Mouse (Mus musculus) neural tube, embryonic 10.5 days (tissue): Measurements from ENCODE around the gene 9130023H24Rik.

ENCODE experiments used
- DNase-seq: peaks from one replicate; pipeline ENCODE4 v3.0.0-alpha.2; 2017; ENCODE audit warnings: low spot score; ENCODE audit errors: extremely low spot score

The 9130023H24Rik gene

DNA sequence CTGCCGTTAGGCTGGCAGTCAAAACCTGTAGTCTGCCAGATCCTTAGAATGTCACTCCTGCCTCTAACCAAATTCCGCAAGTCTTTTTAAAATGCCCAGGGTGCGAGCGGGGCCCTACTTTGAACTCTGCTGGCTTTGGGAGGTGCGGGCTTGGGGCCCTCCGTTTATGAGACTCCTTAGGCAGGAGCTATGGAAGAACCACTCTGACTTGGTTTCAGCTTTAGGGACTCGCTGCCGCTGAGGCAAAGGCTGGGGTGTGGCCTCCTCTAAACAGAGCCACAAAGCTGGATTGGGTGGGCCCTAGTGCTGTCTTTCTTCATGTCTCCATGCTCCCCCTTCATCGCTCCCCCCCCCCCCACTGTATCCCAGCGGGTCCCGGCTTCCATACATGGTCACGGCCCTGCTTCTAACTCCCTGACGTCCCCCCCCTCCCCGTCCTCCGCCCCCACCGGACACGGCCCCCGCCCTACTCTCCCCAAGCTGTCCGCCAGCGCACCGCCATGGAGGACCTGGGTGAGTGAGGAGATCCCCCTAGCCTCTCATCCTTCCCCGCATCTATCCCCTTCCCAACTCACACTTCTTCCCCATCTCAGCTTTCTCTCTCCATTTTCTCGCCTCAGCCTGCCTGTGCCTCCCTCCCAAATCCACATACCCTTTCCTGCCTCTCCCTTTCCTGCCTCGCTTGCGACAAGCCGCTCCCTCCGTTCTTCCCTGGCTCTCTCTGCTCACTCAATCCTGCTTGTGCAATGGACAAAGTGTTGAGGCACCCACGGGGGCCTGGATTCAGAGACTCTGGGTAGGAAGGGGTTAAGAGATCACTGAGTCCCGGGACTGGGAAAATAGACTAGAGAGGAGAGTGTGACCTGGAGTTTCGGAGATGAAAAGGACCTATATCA, 8.9 kb upstream of the 9130023H24Rik start, which contains the start of gene Tgfb1i1:
Gene Tgfb1i1, plus strand, starts transcription at position 317 of the 896 bp plus-strand sequence.
- DNase-seq, result peak; percentile 63

DNA sequence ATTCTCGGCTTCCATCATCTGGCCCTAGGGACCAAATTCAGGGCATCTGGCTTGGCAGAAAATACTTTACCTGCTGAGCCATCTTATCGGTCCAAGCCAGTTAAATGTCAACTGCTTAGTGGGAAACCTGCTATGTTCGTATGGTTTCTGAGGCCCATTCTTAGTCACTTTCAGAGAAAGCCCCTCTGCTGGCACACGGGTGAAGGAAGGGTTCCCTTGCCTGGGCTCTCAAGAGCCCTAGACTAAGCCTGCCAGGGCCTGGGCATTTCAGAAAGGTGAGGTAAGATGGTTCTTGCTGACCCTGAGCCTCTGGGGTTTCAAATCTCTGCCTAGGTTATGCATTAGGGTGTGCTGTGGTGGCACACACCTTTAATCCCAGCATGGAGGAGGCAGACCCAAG, 7.7 kb upstream of the 9130023H24Rik start:
- no peak for DNase-seq

DNA sequence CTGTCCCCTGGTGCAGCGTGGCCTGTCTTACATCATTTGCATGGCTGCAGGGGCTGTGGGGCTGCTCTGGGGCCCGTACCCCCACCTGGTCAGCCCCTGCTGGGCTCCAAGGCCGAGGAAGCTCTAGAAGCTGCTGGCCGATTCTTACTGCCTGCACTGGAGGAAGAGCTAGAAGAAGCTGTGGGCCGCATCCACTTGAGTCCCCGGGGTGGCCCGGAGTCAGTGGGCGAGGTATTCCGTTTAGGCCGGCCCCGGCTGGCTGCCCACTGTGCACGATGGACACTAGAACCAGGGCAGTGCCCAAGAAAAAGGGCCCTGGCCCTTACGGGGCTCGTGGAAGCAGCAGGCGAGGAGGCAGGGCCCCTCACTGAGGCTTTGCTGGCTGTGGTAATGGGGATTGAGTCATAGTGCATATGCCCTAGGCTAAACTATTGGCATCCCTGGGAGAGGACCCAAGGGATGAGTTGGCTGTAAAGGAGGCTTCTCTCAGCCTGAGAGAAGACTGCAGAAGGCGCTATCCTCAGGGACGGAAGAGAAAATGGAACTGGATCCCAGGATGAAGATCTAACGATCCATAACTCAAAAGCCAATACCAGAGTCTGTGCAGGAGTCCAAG, 6.7 kb upstream of the 9130023H24Rik start:
- DNase-seq, result no peak

DNA sequence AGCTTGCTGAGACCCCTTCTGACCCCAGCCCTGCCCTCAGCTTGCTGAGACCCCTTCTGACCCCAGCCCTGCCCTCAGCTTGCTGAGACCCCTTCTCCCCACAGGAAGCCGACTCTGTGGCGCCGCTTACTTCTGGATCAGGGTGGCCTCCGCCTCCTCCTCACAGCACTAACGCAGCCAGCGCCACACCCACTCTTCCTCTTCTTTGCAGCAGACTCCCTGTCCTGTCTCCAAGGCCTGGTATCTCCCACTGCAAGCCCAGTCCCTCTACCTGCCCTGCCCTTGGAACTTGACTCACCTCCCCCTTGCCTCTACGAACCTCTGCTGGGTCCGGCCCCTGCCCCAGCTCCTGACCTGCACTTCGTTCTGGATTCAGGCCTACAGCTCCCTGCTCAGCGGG, 6.1 kb upstream of the 9130023H24Rik start:
- no peak for DNase-seq

DNA sequence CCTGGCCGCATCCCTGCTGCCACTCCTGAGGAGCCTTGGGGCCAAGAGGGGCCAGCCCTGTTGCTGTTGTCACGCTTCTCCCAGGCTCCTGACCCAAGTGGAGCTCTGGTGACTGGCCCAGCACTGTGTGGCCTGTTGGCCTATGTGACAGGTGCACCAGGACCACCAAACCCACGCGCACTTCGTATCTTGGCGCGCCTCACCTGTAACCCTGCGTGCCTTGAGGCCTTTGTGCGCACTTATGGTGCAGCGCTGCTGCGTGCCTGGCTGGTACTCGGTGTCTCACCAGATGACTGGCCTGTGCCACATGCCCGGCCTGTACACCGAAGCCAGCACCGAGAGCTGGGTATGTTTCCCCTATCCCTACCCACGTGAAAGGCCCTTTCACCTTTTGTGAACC, 4.5 kb upstream of the 9130023H24Rik start:
- DNase-seq, result no peak

DNA sequence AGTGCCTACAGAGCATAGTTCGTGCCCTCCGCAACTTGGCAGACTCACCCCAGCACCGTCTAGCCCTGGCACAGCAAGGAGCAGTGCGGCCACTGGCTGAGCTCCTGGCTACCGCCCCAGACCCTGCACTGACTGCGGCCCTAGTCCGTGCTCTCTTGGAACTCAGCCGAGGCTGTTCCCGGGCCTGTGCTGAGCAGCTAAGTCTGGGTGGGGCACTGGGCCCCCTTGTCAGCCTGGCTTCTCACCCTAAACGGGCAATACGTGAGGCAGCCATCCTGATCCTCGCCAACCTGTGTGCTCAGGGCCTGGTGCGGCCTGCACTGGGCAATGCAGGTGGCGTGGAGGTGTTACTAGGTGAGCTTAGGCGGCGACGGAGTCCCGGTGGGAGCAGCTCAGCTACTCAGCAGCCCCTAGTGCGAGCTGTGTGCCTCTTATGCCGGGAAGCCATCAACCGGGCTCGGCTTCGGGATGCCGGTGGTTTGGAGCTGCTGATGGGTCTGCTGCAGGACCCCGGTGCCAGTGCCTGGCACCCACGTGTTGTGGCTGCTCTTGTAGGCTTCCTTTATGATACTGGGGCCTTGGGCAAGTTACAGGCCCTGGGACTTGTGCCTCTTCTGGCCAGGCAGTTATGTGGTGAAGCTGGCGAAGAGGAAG, 2.4 kb upstream of the 9130023H24Rik start:
- no peak for DNase-seq

DNA sequence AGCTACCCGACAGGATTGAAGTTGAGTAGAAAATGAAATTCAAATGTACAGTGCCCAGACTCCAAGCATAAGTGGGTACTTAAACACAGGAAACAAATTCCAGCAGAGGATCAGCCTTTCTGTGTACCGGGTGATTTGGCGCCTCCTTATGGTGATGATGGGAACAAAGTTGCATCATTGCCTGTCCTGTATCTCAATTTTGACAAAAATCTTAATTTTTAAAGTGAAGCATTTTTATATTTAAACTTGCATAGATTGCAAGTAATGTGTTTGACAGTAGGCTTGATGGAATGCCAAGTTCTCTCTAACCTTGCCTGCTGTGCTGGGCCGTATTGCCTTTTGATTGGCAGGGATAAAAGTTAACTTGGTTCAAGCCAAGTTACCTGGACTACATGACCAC, 1.2 kb upstream of the 9130023H24Rik start:
- DNase-seq, result no peak

DNA sequence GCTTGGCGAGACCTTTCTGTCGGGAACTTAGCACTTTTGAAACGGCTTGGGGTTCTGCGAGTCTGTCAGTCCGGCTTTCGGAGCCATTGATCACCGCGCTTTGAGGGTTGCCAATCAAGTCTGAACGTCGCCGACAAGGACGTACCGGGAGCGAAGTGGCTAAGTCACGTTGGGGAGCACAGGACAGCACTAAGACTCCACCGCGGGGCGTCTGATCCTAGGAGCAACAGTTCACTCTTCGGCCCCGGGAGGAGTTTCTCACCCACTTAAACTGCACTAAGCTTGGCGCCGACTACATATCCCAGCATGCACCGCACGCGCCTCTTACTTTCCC, 271 bp downstream of the 9130023H24Rik start:
- no peak for DNase-seq

DNA sequence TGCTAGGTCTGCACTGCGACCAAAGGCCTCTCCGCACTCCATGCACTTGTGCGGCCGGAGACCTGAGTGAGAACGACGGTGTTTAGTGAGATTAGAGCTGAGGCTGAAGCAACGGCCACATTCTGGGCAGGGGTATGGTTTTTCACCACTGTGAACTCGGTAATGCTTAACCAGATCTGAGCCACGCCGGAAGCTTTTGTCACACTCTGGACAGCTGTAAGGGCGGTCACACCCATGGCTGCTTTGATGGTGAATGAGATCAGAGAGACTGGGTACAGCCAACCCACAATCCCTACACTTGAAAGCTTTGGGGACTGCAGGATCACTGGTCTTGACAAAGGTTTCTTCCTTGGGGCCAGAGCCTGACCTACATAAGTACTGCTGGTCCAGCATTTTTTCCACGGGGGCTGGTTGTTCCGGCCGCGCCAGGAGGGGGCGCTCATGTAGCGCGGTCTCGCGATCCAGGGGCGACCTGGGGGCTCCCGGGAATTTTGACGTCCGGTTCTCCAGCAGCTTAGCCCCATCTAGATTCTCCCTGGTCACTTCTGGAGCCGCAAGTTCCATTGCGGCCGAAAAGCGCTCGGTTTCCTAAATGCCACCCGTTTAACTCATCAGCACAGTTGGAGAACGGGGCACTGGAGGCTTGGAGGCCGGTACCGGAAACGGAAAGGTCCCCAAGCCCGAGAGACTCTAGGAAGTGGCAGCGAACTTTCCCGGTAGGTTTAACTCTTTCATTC, 807 bp downstream of the 9130023H24Rik start, which contains the start of gene Armc5:
Gene Armc5, plus strand, starts transcription at position 487 of the 737 bp plus-strand sequence.
- DNase-seq, result peak; percentile 91

DNA sequence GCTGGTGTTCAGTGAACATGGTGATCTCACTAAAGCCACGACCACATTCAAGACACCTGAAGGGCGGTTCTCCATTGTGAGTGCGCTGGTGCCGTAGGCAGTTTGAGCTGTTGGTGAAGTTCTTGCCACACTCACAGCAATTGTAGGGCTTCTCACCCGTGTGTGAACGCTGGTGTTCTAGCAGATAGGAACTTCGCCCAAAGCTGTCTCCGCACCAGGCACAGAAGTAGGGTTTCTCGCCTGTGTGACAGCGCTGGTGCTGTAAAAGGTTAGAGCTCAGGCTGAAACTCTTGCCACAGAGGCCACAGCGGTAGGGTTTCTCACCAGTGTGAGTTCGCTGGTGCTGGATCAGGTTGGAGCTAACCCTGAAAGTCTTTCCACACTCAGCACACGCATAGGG, 1.4 kb downstream of the 9130023H24Rik start:
- DNase-seq, result no peak

DNA sequence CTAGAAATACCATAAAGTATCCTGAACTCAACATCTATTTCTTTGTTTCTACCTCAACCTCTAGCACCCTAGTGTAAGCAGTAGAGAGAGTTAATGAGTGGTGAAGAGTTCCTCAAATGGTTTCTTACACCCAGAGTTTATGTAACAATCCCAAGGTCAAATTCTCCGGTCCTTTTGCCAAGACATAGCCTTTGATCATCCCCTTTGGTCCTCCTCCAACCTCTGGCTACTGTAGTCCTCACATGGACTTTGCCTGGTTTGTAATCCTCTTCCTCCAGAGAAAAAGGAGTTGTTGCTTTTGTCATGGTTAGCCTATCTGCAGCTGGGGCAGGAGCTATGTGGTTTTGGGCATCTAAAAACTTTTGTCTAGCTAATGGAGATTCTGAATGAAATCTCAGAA, 2.4 kb downstream of the 9130023H24Rik start:
- DNase-seq, result no peak

DNA sequence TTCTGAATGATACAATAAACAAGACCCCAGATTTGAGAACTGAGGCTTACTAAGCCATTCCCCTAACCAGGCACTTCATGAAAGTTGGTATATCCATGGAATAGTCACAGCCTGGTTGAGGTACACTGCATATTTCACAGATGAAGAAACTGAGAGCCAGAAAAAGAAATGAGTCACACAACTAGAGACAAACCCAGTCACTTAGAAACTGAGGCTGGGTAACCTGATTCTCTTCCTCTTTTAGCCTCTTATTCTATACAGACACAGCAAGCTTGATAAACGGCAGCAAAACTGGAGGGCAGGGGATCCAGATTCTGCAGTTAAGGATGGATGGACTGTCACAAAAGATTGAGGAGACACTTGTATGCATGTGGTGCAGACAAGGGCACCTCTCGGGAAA, 3.0 kb downstream of the 9130023H24Rik start:
- DNase-seq, result no peak

DNA sequence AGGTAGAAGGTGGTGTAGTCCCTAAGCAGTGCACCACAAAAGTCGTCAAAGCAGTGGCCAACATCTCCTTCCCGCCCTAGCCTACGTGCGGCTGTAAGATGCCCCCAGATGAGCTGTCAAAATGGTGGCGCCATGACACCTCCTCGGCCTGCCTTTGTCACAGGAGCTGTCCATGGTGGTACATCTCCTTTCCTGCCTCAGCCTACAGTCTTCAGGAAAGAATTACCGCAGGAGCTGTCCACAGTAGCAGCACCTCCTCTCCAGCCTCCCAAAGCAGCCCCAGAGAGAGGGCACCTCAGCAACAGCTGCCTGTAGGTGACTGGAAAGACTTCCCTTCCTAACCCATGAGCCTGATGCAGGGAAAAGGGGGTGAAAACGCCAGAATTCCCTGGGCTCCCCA, 6.1 kb downstream of the 9130023H24Rik start:
- DNase-seq, result no peak

DNA sequence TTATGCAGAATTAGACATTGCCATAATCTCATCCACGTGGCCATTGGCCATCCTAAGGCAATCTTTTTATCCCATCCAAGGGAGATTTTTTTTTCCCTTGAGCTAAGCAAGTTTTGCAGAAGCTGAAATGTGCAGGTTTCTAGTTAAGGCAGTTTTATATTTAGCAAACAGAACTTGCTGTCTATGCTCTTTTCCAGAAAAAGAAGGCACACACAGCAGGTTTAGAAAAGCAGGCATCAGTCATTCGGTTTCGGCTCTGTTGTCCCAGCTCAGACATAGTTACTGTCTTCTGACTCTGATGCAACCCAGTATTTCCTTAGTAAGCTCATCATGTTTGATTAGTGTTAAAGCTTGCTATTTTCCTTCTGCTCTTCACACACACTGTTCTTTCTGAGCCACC, 16.9 kb downstream of the 9130023H24Rik start:
- no peak for DNase-seq

DNA sequence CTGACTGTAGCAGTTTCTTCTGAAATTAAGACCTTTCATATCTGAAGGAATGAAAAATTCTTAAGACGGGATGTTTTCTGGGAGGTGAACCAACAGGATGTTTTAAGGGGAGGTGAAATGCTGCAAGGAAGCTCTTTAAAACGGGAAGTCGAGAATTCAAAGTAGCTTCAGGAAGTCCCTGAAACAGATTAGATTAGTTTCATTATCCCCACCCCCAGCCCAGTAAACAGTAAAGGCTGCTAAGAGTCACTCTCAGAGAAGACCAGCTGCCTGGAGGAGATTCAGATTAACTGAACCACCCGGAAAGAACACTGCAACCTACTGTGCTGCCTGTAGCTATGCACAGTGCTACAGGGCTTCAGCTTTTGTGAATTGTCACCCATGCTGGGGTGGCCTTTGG, 17.9 kb downstream of the 9130023H24Rik start:
- no peak for DNase-seq

DNA sequence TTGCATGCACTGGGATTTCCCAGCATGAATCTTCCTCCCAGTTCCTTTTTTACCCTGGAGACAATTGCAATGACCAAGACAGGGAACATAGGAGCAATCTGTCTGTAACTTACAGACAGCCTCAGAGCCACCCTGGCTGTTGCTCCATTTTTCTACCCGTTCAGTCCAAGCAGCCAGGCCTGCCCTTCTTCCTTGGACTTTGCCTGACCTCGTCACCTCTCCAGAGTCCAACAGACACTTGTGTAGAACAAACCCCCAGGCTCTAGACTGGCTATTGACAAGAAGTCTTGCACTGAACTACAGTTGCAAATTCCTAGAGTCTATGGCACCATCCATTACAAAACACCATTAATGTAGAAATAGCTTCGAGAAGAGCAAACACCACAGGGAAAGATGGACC, 28.0 kb downstream of the 9130023H24Rik start:
- no peak for DNase-seq

DNA sequence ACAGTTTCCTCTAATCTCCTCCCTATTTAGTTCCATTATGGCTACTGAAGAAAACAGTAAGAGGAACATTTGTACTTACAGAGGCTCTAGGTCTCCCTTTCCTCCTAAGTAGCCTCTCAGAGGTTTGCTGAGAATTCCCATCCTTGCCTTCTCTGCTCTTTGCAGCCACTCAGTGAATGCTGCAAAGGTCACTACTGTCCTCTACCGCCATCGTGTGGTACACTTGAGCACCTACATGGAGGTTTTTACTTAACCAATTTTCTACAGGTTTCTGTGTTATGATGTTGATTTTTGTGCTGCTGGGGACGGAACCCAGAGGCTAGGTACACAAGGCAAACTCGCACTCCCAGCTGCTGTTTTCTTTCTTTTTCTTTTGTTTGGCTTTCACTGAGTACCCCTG, 29.6 kb downstream of the 9130023H24Rik start:
- peak; percentile 51 for DNase-seq

DNA sequence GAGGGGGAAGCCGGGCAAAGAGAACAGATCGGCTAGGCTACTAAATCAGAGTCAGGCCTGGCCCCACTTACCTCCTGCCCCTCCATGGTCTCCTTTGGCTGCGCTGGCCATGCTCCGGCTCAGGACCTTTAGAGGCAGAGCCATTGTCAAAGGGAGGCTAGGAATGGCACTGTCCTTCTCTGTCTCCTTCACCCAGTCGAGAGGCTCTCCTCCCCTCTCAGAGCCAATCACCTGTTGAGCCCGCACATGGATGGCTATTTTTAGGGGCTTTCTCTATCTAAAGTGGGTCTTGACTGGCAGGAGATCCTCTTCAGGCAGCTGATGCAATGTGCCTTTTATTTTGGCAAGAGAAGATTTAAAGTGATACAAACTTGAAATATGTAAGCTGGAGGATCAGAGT, 31.7 kb downstream of the 9130023H24Rik start, which contains the start of gene Cox6a2:
Gene Cox6a2, minus strand, starts transcription at position 236 of the 400 bp plus-strand sequence.
- no peak for DNase-seq

DNA sequence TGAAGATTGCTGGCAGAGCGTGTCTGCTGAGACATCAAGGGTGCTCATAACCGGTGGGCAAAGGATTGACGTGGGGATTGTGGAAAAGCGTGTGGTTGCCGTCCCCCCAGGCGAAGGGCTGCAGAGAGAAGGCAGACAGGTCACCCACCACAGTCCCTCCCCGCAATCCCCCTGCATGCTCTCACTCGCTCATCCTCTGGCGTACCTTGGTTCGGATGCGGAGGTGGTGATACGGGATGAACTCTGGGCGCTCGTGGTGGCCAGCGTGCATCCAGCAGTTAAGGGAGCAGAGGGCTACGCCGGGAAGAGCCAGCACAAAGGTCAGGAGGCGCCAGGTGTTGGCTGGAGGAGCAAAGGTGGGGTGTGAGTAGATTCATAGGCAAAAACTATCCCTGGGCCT, 32.1 kb downstream of the 9130023H24Rik start:
- DNase-seq, result no peak

DNA sequence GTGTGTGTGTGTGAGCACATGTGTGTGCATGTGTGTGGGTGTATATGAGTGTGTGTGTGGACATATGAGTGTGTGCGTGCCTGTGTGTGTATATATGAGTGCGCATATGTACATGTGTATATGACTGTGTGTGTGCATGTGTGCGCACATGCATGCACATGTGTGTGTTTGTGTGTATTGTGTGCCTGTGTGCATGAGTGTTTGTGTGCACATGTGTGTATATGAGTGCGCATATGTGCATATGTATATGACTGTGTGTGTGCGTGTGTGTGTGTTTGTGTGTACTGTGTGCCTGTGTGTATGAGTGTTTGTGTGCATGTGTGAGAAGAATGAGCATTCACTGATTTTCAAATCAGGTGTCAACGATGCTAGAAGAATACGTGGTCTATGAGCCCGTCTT, 33.7 kb downstream of the 9130023H24Rik start:
- DNase-seq, result no peak

DNA sequence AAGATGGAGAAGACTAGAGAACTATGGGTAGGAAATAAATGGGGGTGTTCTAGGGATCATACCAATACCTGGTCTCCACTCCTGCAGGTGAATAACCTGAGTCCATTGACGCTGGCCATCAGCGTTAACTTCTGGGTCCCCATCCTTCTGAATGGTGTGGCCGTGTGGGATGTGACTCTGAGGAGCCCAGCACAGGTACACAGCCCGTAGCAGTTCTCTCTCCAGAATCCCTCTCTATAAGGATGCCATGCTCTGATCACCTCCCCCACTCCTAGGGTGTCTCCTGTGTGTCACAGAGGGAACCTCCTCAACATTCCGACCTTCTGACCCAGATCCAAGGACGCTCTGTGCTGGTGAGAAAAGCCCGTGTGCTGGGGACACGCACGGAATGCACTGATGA, 34.8 kb downstream of the 9130023H24Rik start:
- DNase-seq, result no peak

DNA sequence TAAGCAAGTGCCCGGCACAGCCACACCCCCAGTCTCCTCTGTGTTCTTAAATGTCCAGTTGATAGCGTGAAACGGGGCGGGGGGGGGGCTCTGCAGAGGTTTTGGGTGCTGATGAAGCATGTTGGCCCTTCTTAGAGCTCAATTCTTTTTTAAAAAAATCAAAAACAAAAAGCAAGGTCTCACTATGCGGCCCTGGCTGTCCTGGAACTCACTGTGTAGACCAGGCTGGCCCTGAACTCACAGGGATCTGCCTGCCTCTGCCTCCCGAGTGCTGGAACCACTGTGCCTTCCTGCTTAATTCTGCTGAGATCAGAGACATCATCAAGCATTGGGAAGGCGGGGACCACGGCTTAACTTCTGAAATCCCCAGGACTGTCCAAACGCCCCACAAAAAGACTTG, 36.2 kb downstream of the 9130023H24Rik start:
- no peak for DNase-seq
